Mouse (Mus musculus) intestine, embryonic 14.5 days (tissue): Measurements from ENCODE around the gene Adh6a. TPM values are rescaled to one million over a fixed set of nuclear protein-coding genes. Genes with fewer than 3 reads are reported as not detected.
A peak's percentile ranks its signal among the peaks of the same experiment; 100 is the strongest.

Source experiments
- ATAC-seq: fragments of 200-750 bp; cut with Nextera tagmentation; replicated peaks from 2 replicates; pipeline ENCODE4 v1.8.0; 2017; ENCODE audit warnings: low read depth, moderate number of reproducible peaks, moderate TSS enrichment, moderate library complexity; ENCODE audit not compliant: low FRiP score, low TSS enrichment
- DNase-seq: peaks from one replicate; pipeline ENCODE4 v3.0.0-alpha.2; 2018; ENCODE audit warnings: low spot score
- H3K27ac ChIP-seq: fragments of 300-500 bp; sonication (generic); 2 replicates; pipeline ENCODE4 v1.5.1; 2014; ENCODE audit warnings: low read depth, mild to moderate bottlenecking, control low read depth
- H3K27me3 ChIP-seq: fragments of 300-500 bp; sonication (generic); replicated peaks from 2 replicates; pipeline ENCODE4 v1.6.1; 2014; ENCODE audit warnings: low read length, control low read depth; ENCODE audit not compliant: control insufficient read depth, insufficient read depth
- H3K36me3 ChIP-seq: fragments of 300-500 bp; sonication (generic); 2 replicates; pipeline ENCODE4 v1.6.1; 2014; ENCODE audit warnings: low read length, control low read depth; ENCODE audit not compliant: control insufficient read depth, insufficient read depth
- H3K4me1 ChIP-seq: fragments of 300-500 bp; sonication (generic); replicated peaks from 2 replicates; pipeline ENCODE4 v1.6.1; 2014; ENCODE audit warnings: low read length, control low read depth, mixed read lengths; ENCODE audit not compliant: control insufficient read depth, insufficient read depth
- H3K4me2 ChIP-seq: fragments of 300-500 bp; sonication (generic); 2 replicates; pipeline ENCODE4 v1.6.1; 2014; ENCODE audit warnings: low read length
- H3K4me3 ChIP-seq: fragments of 300-500 bp; sonication (generic); 2 replicates; pipeline ENCODE4 v1.5.1; 2014; ENCODE audit warnings: low read depth, low read length, control low read depth, mixed read lengths
- H3K9ac ChIP-seq: fragments of 300-500 bp; sonication (generic); 2 replicates; pipeline ENCODE4 v1.6.1; 2014; ENCODE audit warnings: mild to moderate bottlenecking, low read length
- H3K9me3 ChIP-seq: fragments of 300-500 bp; sonication (generic); 2 replicates; pipeline ENCODE4 v1.6.1; 2016; ENCODE audit warnings: low read length, control low read depth; ENCODE audit not compliant: control insufficient read depth
- WGBS: fragments of 180-500 bp; shearing (Covaris S2); extraction: QIAGEN DNeasy Blood & Tissue Kit; methylation state at CpG from one replicate; pipeline ENCODE4 v1.1.7; 2014; 5-methylcytosine and 5-hydroxymethylcytosine counted together
- polyA plus RNA-seq: library from polyadenylated mRNA; unstranded; fragments of >200 nt; fragmentation: Nextera tagmentation; extraction: Ambion mirVana; gene quantifications from 2 replicates; pipeline ENCODE4 v1.2.1, GENCODE M21; 2014

Gene Adh6a
- polyA plus RNA-seq, 1 experiment from 2014 or later, result 0.31 TPM

DNA sequence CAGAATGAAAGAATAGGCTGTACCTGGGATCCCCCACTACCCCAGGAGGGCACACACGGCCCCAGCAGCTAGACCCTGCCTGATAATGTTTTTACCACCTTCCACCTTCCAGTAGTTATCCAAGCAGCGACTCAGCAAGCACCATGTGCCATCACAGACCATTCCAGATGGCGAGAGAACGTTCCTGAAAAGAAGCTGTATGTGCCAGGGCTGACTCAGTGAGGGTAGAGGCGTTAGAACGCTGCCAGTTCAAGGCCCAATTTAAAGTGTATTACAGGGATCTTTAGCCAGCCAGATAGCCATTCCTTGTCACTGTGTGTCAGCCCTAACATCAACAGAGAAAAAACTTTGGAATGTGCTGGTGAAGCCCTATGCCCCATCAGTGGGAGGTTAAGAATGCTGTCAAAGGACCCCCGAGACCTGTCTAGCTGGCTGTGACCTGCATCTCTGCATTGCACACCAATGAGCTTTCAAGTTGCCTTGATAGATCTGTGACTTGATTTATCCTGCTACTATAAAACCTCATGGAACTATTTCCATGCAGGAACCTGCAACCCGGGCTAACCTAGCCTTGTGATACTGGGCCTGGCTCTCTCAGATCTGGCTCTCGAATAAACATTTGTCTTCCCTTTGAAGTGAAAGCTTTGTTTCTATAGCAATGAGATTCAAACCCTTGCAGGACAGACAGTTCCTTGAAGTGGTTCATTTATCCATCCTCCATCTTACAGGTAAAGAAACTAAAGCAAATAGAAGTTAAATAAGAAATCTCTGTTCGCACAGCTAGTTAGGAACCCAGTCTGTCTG lies 7.4 kb upstream of the Adh6a start:
- H3K4me2 ChIP-seq, result no peak overlapping the region
- peak; percentile 55 for DNase-seq
- 0 out of 2 replicates have a peak, but pooled peaks cover 6% of the 10 kb centered on the region for H3K4me1 ChIP-seq
- WGBS, result 44% methylated on average over 10 of the region's 10 CpGs
- no peak overlapping the region for H3K4me3 ChIP-seq
- no peaks in the 10 kb centered on the region for H3K9me3 ChIP-seq
- H3K27ac ChIP-seq, result no peak overlapping the region
- H3K9ac ChIP-seq, result no peak overlapping the region
- no peaks in the 10 kb centered on the region for H3K36me3 ChIP-seq
- ATAC-seq, result peak; percentile 41
- no peaks in the 10 kb centered on the region for H3K27me3 ChIP-seq

DNA sequence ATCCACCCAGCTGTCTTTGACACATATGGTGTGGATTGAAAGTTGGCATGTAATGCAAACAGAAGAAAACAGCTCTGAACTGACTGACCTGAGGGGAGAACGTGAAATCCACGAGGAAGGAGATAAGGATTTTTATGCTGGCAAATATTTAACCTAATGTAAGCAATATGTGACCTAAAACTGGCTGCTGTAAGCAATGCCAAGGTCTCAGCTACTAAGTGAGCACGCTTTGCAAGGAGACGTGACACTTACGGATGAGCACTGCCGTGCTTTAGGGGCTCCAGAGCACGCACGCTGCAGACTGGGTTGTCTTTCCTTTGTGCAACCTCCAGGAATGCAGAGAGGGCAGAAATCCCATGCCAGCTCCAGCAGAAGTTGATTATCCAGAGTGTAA lies 6.8 kb upstream of the Adh6a start:
- WGBS, result 7% methylated on average over 8 of the region's 8 CpGs
- 0 out of 2 replicates have a peak, but pooled peaks cover 6% of the 10 kb centered on the region for H3K4me1 ChIP-seq
- H3K4me3 ChIP-seq, result no peak overlapping the region
- H3K36me3 ChIP-seq, result no peaks in the 10 kb centered on the region
- no peak overlapping the region; the same call in 1 of the 2 replicates for H3K27ac ChIP-seq
- no peak overlapping the region for H3K9ac ChIP-seq
- peak; percentile 55 for DNase-seq
- no peaks in the 10 kb centered on the region for H3K27me3 ChIP-seq
- H3K4me2 ChIP-seq, result peak overlapping the region; percentile 26
- H3K9me3 ChIP-seq, result no peaks in the 10 kb centered on the region
- ATAC-seq, result peak; percentile 55; the same call in 1 of the 2 replicates

GRCm38 (mm10) chr3:138309910-138310309 lies 3.2 kb upstream of the Adh6a start:
- 81% methylated on average over 8 of the region's 8 CpGs for WGBS
- Histone ChIP-seq H3K36me3 (no peaks in the 10 kb centered on the region), H3K27ac (no peak overlapping the region), H3K27me3 (no peaks in the 10 kb centered on the region), H3K4me2 (no peak overlapping the region), H3K9me3 (no peaks in the 10 kb centered on the region), H3K4me1 (0 out of 2 replicates have a peak, but pooled peaks cover 6% of the 10 kb centered on the region), H3K9ac (no peak overlapping the region), H3K4me3 (no peak overlapping the region)
- ATAC-seq, result no peak
- DNase-seq, result no peak

DNA sequence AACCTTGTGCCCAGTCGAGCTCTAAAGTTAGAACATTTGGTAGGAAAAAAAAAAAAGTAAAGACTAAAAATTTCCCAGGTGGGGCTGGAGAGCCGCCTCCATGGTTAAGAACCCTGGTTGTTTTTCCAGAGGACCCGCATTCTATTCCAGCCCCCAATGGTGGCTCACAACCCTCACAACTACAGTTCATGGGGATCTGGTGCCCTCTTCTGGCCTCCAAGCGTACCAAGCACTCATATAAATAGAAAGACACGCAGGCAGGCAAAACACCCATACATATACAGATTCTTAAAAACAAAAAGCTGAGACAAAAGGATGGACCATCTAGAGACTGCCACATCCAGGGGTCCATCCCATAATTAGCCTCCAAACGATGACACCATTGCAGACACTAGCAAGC lies 2.1 kb upstream of the Adh6a start:
- H3K36me3 ChIP-seq, result no peaks in the 10 kb centered on the region
- DNase-seq, result no peak
- no peaks in the 10 kb centered on the region for H3K9me3 ChIP-seq
- H3K27ac ChIP-seq, result no peak overlapping the region
- ATAC-seq, result no peak
- no peaks in the 10 kb centered on the region for H3K27me3 ChIP-seq
- no peak overlapping the region for H3K9ac ChIP-seq
- no peak overlapping the region for H3K4me2 ChIP-seq
- no peak overlapping the region for H3K4me3 ChIP-seq
- H3K4me1 ChIP-seq, result no peaks in the 10 kb centered on the region
- 87% methylated on average over 6 of the region's 6 CpGs for WGBS

- H3K27ac ChIP-seq, result no peak overlapping the region
- no peak for ATAC-seq
- H3K9ac ChIP-seq, result no peak overlapping the region
- no peak overlapping the region for H3K4me2 ChIP-seq
- no peaks in the 10 kb centered on the region for H3K36me3 ChIP-seq
- no peaks in the 10 kb centered on the region for H3K4me1 ChIP-seq
- H3K9me3 ChIP-seq, result no peaks in the 10 kb centered on the region
- DNase-seq, result no peak
- 86% methylated on average over 2 of the region's 2 CpGs for WGBS
- H3K27me3 ChIP-seq, result no peaks in the 10 kb centered on the region
- H3K4me3 ChIP-seq, result no peak overlapping the region
Measured at GRCm38 (mm10) chr3:138316908-138317472, 3.9 kb downstream of the Adh6a start.

GRCm38 (mm10) chr3:138325001-138325400 lies 11.9 kb downstream of the Adh6a start:
- H3K9me3 ChIP-seq, result peaks cover 4% of the 10 kb centered on the region; the same call in 1 of the 2 replicates
- no peak overlapping the region for H3K4me3 ChIP-seq
- no peak overlapping the region for H3K27ac ChIP-seq
- no peaks in the 10 kb centered on the region for H3K27me3 ChIP-seq
- no peak overlapping the region for H3K9ac ChIP-seq
- no peak for DNase-seq
- WGBS, result 93% methylated on average over 17 of the region's 17 CpGs
- no peak for ATAC-seq
- no peaks in the 10 kb centered on the region for H3K4me1 ChIP-seq
- no peak overlapping the region for H3K4me2 ChIP-seq
- no peaks in the 10 kb centered on the region for H3K36me3 ChIP-seq

GRCm38 (mm10) chr3:138325466-138325865 lies 12.4 kb downstream of the Adh6a start:
- Histone ChIP-seq H3K36me3 (no peaks in the 10 kb centered on the region), H3K4me2 (no peak overlapping the region), H3K4me1 (no peaks in the 10 kb centered on the region), H3K9ac (no peak overlapping the region), H3K4me3 (no peak overlapping the region), H3K27me3 (no peaks in the 10 kb centered on the region), H3K27ac (no peak overlapping the region), H3K9me3 (peaks cover 4% of the 10 kb centered on the region; the same call in 1 of the 2 replicates)
- WGBS, result 86% methylated on average over 6 of the region's 6 CpGs
- DNase-seq, result no peak
- no peak for ATAC-seq

GRCm38 (mm10) chr3:138333910-138334309 lies 20.8 kb downstream of the Adh6a start:
- Histone ChIP-seq H3K4me1 (no peaks in the 10 kb centered on the region), H3K27ac (no peak overlapping the region), H3K9ac (no peak overlapping the region), H3K4me2 (no peak overlapping the region), H3K27me3 (no peaks in the 10 kb centered on the region), H3K4me3 (no peak overlapping the region), H3K36me3 (no peaks in the 10 kb centered on the region), H3K9me3 (no peaks in the 10 kb centered on the region)
- DNase-seq, result no peak
- ATAC-seq, result no peak
- 74% methylated on average over 8 of the region's 8 CpGs for WGBS
